Mouse (Mus musculus) stomach, postnatal 0 days (tissue): ENCODE data around the gene Sdf4.

Experiments
- CTCF ChIP-seq: IDR thresholded peaks from 2 replicates; pipeline ENCODE4 v1.5.1; 2016; ENCODE audit warnings: antibody characterized with exemption, low read depth, mild to moderate bottlenecking, moderate library complexity
- EP300 ChIP-seq: optimal IDR thresholded peaks from 2 replicates; pipeline ENCODE3; 2016; ENCODE audit warnings: antibody characterized with exemption

- TF ChIP-seq EP300 (no peak), CTCF (no peak)
Measured at GRCm38 (mm10) chr4:156059713-156060112, 67.0 kb downstream of the Sdf4 start.
